ENCODE assay signal across 9 mouse cellular contexts in the genomic region with DNA sequence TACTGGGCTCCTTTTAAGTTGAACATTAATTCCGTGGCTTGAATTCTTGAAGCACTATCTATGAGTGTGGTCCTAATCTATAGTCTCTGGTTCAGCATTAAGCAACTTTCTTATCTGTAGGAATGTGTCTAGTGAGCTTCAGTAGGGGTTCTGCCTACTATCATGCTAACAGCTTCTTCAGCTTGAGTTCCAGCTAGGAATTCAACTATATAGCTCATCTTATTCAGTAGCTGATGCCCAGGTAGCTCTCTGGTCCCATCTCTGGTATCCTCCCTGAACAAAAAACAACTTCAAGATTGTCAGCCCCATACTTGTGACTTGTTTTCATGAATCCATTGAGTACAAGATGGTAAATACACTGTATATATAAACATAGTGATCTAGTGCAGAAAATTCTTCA. TPM values are rescaled to one million over a fixed set of nuclear protein-coding genes. Genes with fewer than 3 reads are reported as not detected.
DNase-seq lines count a peak whose midpoint lies in the region; ATAC-seq and TF ChIP-seq lines count a peak whose summit lies in the region.
"Had no signal": no experiment of that assay in that cellular context is flagged by ENCODE, and none has a peak within 500 bp of the region (broad histone marks: within the 10 kb centered on the region; RNA-seq: fewer than 3 reads in every experiment).

A gene (plus strand): TSS at position 301 of the 400 bp plus-strand sequence.

- DNase-seq in layer of hippocampus, adult 8-10 months (ENCODE audit: low spot score in 2 of 2), result no peak
- no peak for DNase-seq in layer of hippocampus, adult 9-11 months
- DNase-seq in hindbrain, postnatal 0 days (ENCODE audit: low spot score), result no peak
- no peak for DNase-seq in cerebellum, postnatal 36 days
- DNase-seq in thymus, adult 2 months, result no peak
- DNase-seq in frontal cortex, postnatal 10 days (ENCODE audit: low spot score in 2 of 2), result no peak

- no peaks in the 10 kb centered on the region for H3K27me3 ChIP-seq in embryonic facial prominence, embryonic 13.5 days
- H3K27me3 ChIP-seq in hindbrain, postnatal 0 days (ENCODE audit: insufficient read depth, low read length), result no peaks in the 10 kb centered on the region
- H3K27me3 ChIP-seq in midbrain, embryonic 16.5 days (ENCODE audit: control insufficient read depth, insufficient read depth, low read depth, low read length), result no peaks in the 10 kb centered on the region
- H3K27me3 ChIP-seq in thymus, adult 2 months (ENCODE audit: control insufficient read depth, insufficient read depth, low read length), result no peaks in the 10 kb centered on the region

- H3K36me3 ChIP-seq in embryonic facial prominence, embryonic 13.5 days, result no peaks in the 10 kb centered on the region
- H3K36me3 ChIP-seq in hindbrain, postnatal 0 days (ENCODE audit: insufficient read depth, low read length), result no peaks in the 10 kb centered on the region
- H3K36me3 ChIP-seq in midbrain, embryonic 16.5 days (ENCODE audit: control insufficient read depth, insufficient read depth, low read length), result no peaks in the 10 kb centered on the region
- no peaks in the 10 kb centered on the region for H3K36me3 ChIP-seq in thymus, adult 2 months (ENCODE audit: control insufficient read depth, insufficient read depth, low read length)

- no peak for TF ChIP-seq CTCF in hindbrain, postnatal 0 days (IDR thresholded peaks at IDR 0.05; ENCODE audit: low read depth)
- TF ChIP-seq CTCF in thymus, adult 2 months (IDR thresholded peaks at IDR 0.05; ENCODE audit: borderline replicate concordance, control insufficient read depth, extremely low read depth, insufficient read depth, low read length, poor library complexity), result no peak

- no peaks in the 10 kb centered on the region for H3K9me3 ChIP-seq in embryonic facial prominence, embryonic 13.5 days
- H3K9me3 ChIP-seq in hindbrain, postnatal 0 days (ENCODE audit: low read length), result no peaks in the 10 kb centered on the region
- H3K9me3 ChIP-seq in midbrain, embryonic 16.5 days (replicated peaks; ENCODE audit: control insufficient read depth, low read length, poor library complexity, severe bottlenecking), result peaks cover under 1% of the 10 kb centered on the region; the same call in 1 of the 2 replicates

- peaks cover 3% of the 10 kb centered on the region for H3K4me1 ChIP-seq in embryonic facial prominence, embryonic 13.5 days
- no peaks in the 10 kb centered on the region for H3K4me1 ChIP-seq in hindbrain, postnatal 0 days (ENCODE audit: insufficient read depth, low read length)
- 0 out of 2 replicates have a peak, but pooled peaks cover 2% of the 10 kb centered on the region for H3K4me1 ChIP-seq in midbrain, embryonic 16.5 days (ENCODE audit: control insufficient read depth, insufficient read depth, low read length)
- no peaks in the 10 kb centered on the region for H3K4me1 ChIP-seq in thymus, adult 2 months (replicated peaks; ENCODE audit: control insufficient read depth, insufficient read depth, low read length)

- 70% methylated on average over 1 of the region's 1 CpGs for WGBS in embryonic facial prominence, embryonic 13.5 days
- WGBS in hindbrain, postnatal 0 days, result 63% methylated on average over 1 of the region's 1 CpGs
- WGBS in midbrain, embryonic 16.5 days, result 48% methylated on average over 1 of the region's 1 CpGs
- 63% methylated on average over 1 of the region's 1 CpGs for WGBS in thymus, adult 2 months

- no peak within 1 kb of the TSS for H3K4me3 ChIP-seq in embryonic facial prominence, embryonic 13.5 days
- H3K4me3 ChIP-seq in hindbrain, postnatal 0 days (ENCODE audit: low read length), result no peak within 1 kb of the TSS
- H3K4me3 ChIP-seq in midbrain, embryonic 16.5 days (ENCODE audit: low read depth, low read length), result no peak within 1 kb of the TSS
- no peak within 1 kb of the TSS for H3K4me3 ChIP-seq in thymus, adult 2 months (ENCODE audit: control insufficient read depth, insufficient read depth, low read length)

- H3K4me2 ChIP-seq in embryonic facial prominence, embryonic 13.5 days, result no peak within 1 kb of the TSS
- no peak within 1 kb of the TSS for H3K4me2 ChIP-seq in hindbrain, postnatal 0 days (ENCODE audit: low read depth, low read length)
- no peak within 1 kb of the TSS for H3K4me2 ChIP-seq in midbrain, embryonic 16.5 days (ENCODE audit: low read length)

- no peak for ATAC-seq in embryonic facial prominence, embryonic 13.5 days (ENCODE audit: insufficient number of reproducible peaks, insufficient read depth, low FRiP score, low TSS enrichment, low read depth)
- ATAC-seq in hindbrain, postnatal 0 days, result no peak
- no peak for ATAC-seq in midbrain, embryonic 16.5 days

- H3K27ac ChIP-seq in embryonic facial prominence, embryonic 13.5 days, result no peak within 1 kb of the TSS
- no peak within 1 kb of the TSS for H3K27ac ChIP-seq in hindbrain, postnatal 0 days
- H3K27ac ChIP-seq in midbrain, embryonic 16.5 days (ENCODE audit: low read length), result no peak within 1 kb of the TSS
- no peak within 1 kb of the TSS for H3K27ac ChIP-seq in thymus, adult 2 months (ENCODE audit: control insufficient read depth, insufficient read depth, low read length)
- H3K27ac ChIP-seq: liver, embryonic 14.5 days had no signal

- TF ChIP-seq POLR2A in thymus, adult 2 months (IDR thresholded peaks at IDR 0.05; ENCODE audit: control insufficient read depth, extremely low read depth, insufficient read depth, low read length, poor library complexity), result no peak

- H3K9ac ChIP-seq in embryonic facial prominence, embryonic 13.5 days, result no peak within 1 kb of the TSS
- no peak within 1 kb of the TSS for H3K9ac ChIP-seq in hindbrain, postnatal 0 days (replicated peaks; ENCODE audit: low read length)
- no peak within 1 kb of the TSS for H3K9ac ChIP-seq in midbrain, embryonic 16.5 days (ENCODE audit: low read depth, low read length)
- H3K9ac ChIP-seq: liver, embryonic 14.5 days had no signal

RNA-seq across cellular contexts. Expression of the gene that starts here (rescaled TPM):
- 100 to 1,000 TPM; 112 to 121 (median 120) TPM for total RNA-seq in layer of hippocampus, adult 8-10 months (2022)
- 99.3 and 102 TPM in 2 replicates for polyA plus RNA-seq in embryonic facial prominence, embryonic 13.5 days (2015; fragmentation: Nextera tagmentation; extraction: Ambion mirVana)
- 346 and 362 TPM in 2 replicates for total RNA-seq in hindbrain, postnatal 0 days (2014; rRNA removed)
- polyA plus RNA-seq in hindbrain, postnatal 0 days (2015; fragmentation: Nextera tagmentation; extraction: Ambion mirVana), result 520 and 552 TPM in 2 replicates
- polyA plus RNA-seq in midbrain, embryonic 16.5 days (2015; fragmentation: Nextera tagmentation; extraction: Ambion mirVana), result 796 and 800 TPM in 2 replicates
- 1.6 and 1.9 TPM in 2 replicates for polyA plus RNA-seq in thymus, adult 2 months (2012; rRNA removed)

Comparison
In these comparisons a context has a peak if more than half of its experiments do, and no peak if none do; other contexts are left out.
1. RNA of the gene that starts here (polyA plus RNA-seq): 796 to 800 TPM in midbrain, embryonic 16.5 days, 520 to 552 TPM in hindbrain, postnatal 0 days and 99.3 to 102 TPM in embryonic facial prominence, embryonic 13.5 days; 1.6 to 1.9 TPM in thymus, adult 2 months; every median in the first group is over 10 times any median in the second.